Mouse (Mus musculus) erythroid progenitor cell, adult 5-6 weeks (primary cell): Measurements from ENCODE around the gene Psmd13. TPM values are rescaled to one million over a fixed set of nuclear protein-coding genes. Genes with fewer than 3 reads are reported as not detected.
"Not testable (repeated sequence)": the region's sequence is repeated elsewhere in the genome, so short reads cannot be mapped to it uniquely, and the experiment has no call there.

Experiments
- ATAC-seq: replicated peaks from 2 replicates; pipeline ENCODE4 v1.8.0; 2016; ENCODE audit warnings: moderate number of reproducible peaks, mild to moderate bottlenecking, moderate TSS enrichment, inconsistent platforms; ENCODE audit not compliant: poor library complexity, low FRiP score, severe bottlenecking
- total RNA-seq, 2 experiments: library from RNA; stranded (forward) in 1 of 2; stranded (reverse) in 1 of 2; fragments of 150-400 nt in 1 of 2; fragments of 186-747, 209-891 nt in 1 of 2; gene quantifications; 2 replicates each; pipeline versions ENCODE4 v1.2.3 to v1.2.4; 2015 to 2017; ENCODE audit warnings: low replicate concordance in 2 of 2

The Psmd13 gene
- total RNA-seq, 2 experiments from 2014 or later: 74.2 to 162 TPM

DNA sequence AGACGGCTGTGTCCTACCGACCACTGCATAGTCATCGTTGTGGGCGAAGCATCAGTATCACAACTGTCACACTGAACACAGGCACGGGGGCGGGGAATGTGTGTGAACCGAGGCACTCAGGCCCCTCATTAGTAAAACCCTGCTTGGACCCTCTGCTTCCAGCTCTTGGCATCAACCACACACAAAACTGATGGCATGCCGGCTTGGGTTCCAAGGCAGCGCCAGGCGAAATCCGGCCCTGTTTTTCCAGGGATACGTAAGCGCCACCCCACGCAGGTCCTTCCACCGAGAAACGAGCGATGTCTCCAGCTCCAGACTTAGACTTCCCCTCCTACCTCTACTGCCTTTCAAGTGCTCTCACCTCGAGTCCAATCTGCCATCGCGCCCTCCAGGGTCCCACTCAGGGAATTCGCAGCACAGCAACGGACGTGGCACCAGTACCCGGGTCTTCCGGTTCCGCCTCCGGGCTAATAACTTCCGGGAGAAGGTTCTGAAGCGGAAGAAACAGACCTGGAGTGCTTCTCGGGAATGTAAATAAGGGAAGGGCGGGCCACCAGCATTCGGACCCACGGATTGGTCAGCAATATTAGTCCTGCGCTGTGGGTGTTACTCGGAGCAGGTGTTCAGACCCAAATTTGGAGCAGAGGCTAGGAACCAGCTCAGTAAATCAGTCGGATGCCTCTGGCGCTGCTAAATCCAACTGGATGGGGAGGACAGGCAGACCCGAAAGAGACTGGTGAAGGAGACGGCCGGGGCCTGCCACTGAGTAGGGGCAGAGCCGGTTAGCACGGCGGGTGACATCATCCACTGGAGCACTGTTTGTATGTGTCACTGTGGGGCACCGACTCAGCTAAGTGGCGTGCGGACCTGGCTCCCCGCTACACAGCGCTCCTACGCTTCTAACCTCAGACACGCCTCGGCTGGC lies 25.6 kb upstream of the Psmd13 start, which contains the start of gene Gm45785:
TSS of gene Gm45785 (minus strand) at position 472 of the 925 bp plus-strand sequence.
- ATAC-seq: peak; percentile 74

DNA sequence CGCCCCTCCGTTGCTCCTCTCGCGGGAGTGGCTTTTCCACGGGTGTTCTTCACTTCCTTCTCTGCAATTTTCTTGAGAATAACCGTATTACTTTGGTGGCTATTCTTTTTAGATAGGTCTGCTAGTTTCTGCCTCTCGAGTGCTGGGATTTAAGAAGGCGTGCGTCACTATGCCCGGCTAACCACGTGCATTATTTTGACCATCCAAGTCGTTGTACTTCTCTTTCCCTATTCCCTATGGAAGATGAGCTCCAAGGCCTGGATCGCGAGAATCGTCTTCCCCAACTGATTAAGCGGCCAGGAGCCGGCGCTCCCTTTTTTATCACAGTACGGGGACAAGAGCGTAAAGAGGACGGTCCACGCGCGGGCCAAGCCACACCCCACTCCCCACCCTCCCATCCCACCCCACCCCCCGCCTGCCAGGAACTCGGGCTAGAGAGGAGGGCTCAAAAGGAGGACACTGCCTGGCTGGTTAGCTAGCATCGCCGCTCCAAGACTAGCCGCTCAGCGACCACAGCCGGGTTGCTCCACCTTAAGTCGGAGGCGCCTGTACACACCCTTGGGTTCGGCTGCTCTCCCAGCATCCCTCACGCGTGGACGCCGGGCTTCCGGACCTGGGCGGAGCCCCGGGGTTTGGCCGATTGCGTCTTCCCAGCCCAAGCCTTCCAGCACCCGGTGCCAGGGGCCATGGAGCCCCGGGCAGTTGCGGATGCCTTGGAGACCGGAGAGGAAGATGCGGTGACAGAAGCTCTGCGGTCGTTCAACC lies 24.8 kb upstream of the Psmd13 start, which contains the start of gene Ric8a:
TSS of gene Ric8a (plus strand) at position 173 of the 765 bp plus-strand sequence.
- ATAC-seq: peak; percentile 76

DNA sequence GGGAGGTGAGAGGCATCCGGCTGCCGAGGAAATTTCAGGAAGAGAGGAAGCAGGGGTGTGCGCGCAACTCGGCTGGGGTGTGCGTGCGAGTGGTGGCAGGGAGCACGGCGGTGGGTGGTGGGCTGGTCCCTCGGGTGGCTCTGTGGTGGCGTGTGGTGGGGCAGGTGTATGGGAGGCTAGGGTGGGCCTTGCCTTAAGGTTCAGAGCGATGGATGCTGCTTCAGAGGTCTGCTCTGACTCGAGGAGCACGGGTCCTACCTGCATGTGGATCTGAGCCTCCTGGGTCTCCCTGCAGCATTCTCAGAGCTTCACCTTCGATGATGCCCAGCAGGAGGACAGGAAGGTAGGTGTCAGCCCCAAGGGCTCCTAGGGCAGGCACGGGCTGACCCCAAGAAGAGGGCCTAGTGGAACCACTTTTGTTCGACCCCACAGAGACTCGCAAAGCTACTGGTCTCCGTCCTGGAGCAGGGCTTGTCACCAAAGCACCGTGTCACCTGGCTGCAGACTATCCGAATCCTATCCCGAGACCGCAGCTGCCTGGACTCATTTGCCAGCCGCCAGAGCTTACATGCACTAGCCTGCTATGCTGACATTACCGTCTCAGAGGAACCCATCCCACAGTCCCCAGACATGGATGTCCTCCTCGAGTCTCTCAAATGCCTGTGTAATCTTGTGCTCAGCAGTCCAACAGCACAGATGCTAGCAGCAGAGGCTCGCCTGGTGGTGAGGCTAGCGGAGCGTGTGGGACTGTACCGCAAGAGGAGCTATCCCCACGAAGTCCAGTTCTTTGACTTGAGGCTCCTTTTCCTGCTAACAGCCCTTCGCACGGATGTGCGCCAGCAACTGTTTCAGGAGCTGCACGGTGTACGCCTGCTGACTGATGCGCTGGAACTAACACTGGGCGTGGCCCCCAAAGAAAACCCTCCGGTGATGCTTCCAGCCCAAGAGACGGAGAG lies 23.9 kb upstream of the Psmd13 start, which contains the start of gene Bet1l:
TSS of gene Bet1l (minus strand) at position 28 of the 956 bp plus-strand sequence.
- peak; percentile 19 for ATAC-seq

DNA sequence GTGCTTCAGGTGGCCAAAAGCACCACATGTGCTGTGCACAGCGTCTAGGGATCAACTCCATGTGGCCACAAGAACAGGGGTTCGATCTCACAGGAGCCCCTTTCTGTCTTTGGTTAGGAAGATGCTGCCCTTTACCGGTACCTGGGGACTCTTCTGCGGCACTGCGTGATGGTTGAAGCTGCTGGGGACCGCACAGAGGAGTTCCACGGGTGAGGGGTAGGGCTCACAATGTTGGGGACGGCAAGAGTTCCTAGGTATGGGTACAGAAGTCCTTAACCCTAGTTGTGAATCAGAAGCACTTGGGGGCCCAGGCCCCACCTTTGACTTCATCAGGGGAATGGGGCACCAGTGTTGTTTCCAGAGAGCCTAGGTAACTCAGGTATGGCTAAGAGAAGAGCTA lies 23.0 kb upstream of the Psmd13 start:
- no peak for ATAC-seq

DNA sequence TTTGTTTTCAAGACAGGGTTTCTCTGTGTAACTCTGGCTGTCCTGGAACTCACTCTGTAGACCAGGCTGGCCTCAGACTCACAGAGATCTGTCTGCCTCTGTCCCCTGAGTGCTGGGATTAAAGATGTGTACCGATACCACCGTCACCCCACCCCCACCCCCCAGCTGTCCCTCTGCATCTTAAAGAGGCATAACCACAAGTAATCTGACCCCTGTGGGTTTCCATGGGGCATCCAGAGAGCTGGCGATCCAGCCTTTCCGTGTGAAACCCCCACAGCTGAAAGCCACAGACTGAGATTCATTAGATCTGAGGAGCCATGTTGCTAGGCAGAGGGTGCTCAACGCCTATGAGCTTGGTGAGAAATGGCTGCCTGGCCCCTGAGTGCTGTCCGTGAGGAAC lies 21.8 kb upstream of the Psmd13 start:
- no peak for ATAC-seq

DNA sequence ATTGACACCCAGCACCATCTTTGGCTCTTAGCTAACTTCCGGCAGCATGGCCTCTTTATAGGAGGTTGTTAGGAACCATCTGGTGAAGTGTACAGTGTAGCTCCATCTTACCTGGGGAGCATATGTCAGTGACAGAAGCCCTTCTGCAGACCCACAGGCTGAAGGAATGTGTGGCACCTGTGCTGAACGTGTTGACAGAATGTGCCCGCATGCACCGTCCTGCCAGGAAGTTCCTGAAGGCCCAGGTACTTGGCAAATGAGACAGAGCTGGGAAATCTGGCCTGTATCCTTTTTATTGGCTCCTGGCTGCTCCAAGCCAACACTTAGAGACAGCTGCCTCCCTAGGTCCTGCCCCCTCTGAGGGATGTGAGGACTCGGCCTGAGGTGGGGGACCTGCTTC lies 21.0 kb upstream of the Psmd13 start:
- no peak for ATAC-seq

DNA sequence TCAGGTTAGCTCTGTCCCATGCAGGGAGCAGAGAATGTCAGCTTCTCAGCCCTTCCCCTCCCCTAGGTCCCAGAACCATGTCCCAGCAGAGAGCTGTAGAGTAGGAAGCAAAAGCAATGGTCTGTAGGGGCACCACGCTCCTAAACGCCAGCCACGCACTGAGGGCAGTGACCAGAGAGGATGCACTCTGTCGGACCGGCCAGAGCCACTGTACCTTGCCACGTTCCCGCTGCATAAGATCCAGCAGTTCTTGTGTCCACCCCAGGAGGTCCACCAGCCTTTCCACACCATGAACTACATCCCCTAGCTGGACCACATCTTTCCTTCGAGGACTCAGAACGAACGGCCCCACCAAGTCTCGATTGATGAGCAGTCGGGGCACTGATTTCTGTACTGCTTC lies 17.0 kb upstream of the Psmd13 start:
- no peak for ATAC-seq

DNA sequence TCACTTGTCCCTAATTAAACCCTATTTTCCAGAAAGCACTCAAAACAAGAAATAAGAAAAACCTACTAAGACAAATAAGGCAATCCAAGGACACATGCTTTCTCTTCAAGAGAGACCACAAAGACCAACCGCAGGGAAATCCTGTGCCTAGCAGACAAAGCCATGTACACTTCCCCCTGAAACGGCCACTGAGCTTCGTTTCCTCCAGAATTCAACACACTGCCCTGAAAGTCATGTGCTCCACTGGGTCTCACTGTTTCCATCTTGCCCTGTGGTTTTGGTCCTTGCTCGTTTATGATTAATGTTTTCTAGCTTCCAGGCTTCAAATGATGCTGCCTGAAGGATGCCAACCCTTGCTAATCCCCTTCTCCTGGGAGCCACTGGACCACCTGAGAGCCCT lies 7.5 kb upstream of the Psmd13 start:
- no peak for ATAC-seq

DNA sequence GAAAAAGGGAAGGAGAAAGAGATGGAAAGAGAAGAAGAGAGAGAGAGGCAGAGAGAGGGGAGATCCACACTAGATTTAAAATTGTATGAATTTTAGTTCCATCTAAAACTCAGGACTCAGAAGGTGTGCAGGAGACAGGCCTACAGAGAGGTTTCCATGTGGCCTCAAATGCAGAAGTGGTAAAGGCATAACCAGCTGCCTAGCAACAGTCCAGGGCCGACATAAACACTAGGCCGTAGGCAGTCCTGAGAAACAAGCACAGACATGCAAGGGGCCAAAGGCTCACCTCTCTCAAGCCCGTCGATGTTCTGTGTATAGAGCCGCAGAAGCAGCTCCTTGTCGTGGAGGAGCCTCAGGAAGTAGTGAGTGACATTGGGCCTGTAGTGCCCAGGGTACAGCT lies 4.4 kb upstream of the Psmd13 start:
- no peak for ATAC-seq

DNA sequence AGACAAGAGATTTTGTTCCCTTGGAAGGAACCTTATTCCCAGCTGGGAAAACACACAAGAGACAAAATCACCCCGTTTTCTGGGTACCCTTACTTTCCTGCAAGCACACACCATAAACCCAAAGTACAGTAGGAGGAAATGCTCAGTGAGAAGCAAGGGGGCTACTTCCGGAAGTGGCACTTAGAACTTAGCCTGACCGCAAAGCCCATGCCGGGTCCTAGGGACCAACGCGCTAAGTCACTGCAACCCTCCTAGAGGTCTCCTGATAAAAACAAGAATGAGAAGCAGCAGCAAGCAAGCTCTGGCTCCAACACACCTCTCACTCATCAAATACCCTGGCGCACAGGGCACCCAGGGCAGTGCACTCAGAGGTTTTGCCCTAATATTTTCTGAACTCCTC lies 2.4 kb upstream of the Psmd13 start:
- ATAC-seq: no peak

DNA sequence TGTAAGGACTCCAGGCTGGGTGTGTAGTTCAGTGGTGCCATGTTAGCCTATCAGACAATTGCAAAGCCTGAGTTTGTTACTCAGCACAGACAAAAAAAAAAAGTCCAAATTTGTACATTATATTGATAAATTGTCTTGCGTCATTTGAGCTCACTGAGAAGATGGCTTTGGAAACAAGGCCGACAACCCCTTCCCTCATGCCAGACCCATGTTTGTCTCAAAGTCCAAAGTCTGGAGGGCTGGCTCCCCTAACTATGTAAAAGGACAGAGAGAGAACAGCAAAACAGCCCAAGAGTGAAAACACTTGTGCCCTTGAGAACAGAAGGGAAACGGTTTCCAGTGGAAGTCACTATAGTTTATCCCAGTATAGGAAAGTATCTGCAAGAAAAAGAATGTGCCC lies 1.3 kb upstream of the Psmd13 start:
- no peak for ATAC-seq

DNA sequence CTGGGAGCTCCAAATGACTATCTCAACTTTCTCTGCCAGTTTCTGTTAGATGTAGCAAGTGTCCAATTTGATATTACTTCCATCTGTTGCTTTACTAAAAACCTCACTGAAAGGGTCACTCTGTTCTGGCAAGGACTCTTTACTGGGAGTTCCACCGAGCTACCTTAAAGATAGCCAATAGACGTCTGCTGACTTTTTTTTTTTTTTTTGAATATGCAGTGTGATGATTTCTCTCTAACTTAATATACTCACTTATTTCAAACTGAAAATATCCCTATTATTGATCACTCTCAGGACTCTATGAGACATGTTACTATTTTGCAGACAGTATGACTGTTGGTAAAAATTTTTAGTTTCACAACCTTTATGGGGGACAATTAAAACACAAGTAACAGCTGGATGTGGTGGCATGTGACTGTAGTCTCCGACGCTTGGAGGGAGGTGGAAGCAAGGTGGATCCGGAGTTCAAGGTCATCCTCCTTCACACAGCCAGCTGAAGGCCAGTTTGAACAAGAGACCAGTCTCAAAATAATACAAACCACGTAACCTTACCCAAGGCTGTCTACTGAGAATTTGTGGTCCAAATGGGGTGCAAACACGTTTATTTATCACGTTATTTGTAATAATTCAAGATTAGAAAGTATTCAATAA lies 778 bp upstream of the Psmd13 start:
- ATAC-seq: 0 out of 2 replicates have a peak, but pooled peaks have one; percentile 9

DNA sequence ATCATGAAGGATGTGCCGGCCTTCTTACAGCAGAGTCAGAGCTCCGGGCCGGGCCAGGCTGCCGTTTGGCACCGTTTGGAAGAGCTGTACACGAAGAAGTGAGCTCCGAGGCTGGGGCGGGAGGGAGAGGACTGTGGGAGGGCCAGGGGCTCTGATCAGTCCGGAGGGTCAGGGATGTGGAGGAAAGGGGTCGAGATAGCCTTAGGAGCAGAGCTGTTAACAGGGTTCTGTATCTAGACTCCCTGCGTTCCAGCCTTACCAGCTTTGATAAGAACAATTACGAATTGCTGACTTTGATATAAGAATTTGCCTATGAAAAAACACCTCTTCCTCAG lies 668 bp downstream of the Psmd13 start:
- ATAC-seq: peak; percentile 13; the same call in 1 of the 2 replicates

DNA sequence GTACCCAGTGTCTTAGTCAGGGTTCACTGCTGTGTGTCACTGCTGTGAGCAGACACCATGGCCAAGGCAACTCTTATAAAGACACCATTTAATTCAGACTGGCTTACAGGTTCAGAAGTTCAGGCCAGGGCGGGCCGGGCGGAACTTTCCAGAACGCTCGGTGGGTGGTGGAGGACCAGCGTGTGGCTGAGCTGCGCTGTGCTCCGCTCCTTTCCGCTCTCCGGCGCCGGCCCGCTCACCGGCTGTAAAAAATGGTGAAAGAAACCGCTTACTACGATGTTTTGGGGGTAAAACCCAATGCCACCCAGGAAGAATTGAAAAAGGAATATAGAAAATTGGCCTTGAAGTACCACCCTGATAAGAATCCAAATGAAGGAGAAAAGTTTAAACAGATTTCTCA lies 8.9 kb downstream of the Psmd13 start:
- ATAC-seq: not testable (repeated sequence)

DNA sequence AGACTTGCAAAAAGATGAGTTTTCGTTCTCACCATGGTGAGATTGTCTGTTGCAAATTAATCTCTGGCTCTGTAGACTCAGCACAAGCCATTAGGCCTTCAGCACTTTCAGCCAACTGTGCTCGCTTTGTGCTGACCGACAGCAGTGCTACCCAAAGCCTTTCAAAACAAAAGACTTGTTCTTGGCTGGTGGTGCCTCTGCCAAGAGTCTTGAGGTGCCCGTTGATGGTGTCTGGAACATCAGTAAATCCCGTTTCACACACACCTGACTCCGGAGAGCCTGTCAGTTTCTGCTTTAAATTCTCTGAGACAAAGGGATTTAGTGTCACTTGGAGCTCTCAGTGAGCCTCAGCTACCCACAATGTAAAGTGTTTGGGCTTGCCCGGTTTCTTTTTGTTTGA lies 12.3 kb downstream of the Psmd13 start:
- no peak for ATAC-seq

DNA sequence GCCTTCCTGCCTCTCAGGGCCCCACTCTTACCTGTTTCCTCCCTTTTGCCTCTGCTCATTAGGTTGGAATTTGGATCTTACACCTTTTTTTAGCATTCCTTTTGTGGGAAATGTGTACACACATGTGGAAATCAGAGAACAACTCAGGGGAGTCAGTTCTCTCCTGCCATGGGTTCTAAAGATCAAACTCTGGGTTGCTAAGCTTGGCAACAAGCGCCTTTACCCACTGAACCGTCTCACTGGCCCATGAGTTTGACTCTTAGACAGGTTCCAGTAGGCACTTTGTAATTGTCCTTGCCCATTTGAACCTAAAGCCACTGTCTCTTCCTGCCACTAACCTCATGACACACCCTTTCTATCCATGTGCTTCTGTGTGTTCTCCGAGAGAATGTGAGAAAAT lies 12.8 kb downstream of the Psmd13 start:
- no peak for ATAC-seq

DNA sequence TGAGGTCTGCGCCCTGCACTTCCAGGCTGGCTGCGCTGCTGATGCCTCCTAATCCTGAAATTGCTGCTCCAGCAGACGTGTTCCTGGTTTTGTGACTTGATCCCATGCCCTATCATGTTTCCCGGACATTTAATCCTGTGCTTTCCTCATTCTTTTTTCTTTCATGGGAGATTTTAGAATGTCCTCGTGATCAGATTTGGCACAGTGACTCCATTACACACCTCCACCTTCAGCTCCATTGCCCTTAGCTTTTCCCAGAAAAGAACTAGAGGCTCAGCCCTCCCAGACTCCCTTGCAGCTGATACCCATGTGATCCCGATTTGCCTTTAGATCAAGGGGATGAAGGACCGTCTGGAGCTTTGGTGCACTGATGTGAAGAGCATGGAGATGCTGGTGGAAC lies 16.1 kb downstream of the Psmd13 start:
- no peak for ATAC-seq

DNA sequence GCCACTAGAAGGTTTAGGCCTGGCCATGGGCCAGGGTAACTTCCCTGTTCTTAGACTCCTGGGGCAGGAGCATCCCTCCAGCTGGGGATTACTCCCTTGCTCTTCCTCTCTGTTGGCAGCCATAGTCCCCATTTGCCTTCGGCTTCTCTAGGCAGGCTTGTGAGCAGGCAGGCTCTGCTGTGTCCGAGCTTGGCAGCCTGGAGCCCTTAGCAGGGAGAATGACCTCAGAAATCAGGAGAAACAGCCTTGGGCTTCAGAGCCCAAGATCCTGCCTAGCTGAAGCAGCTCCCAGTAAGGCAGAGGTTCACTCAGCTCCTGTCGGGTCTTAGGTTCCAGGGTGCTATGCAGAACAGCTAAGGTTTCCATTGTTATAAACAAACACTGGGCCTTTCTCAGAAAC lies 17.4 kb downstream of the Psmd13 start:
- no peak for ATAC-seq

DNA sequence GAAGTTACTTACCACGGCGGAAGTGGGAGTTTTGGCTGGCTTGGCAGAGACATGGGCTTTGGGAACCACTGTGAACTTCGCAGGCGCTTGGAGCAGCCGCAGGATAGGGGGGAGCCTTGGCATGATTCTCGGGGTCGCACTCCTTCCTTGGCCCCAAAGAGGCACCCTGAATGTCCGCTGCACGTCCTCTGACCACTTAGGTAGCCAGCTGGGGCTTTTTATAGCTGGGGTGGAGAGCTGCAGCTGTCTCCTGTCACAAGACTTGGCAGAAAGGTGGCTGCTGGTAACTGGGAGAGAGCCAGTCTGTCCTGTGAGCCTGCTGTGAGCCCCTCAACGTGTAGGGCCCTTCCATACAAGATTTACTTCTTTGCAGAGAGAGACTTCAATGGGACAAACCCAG lies 18.5 kb downstream of the Psmd13 start, which contains the start of gene Cox8b:
TSS of gene Cox8b (minus strand) at position 227 of the 400 bp plus-strand sequence.
- no peak for ATAC-seq
